21 mouse cellular contexts compared by ENCODE assay signal in genomic region chr19:41935921-41936320, GRCm38 (mm10).
"Had no signal": no experiment of that assay in that cellular context is flagged by ENCODE, and none has a peak within 500 bp of the region (broad histone marks: within the 10 kb centered on the region; RNA-seq: fewer than 3 reads in every experiment).

No protein-coding gene starts in this region.

- DNase-seq: gastrocnemius, postnatal 14 days; gastrocnemius, postnatal 36 days; heart, adult 11 months; heart, adult 2 months; heart, postnatal 14 days; heart, postnatal 36 days; kidney, adult 11 months; kidney, adult 2 months; kidney, adult 9 months; kidney, postnatal 14 days; kidney, postnatal 4 days; liver; liver, embryonic 13.5 days had no signal

- ATAC-seq: hindbrain, postnatal 0 days; intestine, embryonic 16.5 days had no signal

- H3K27me3 ChIP-seq: heart, embryonic 13.5 days; heart, embryonic 15.5 days; hindbrain, embryonic 13.5 days; hindbrain, embryonic 15.5 days; kidney, embryonic 15.5 days; limb, embryonic 12.5 days; liver, embryonic 13.5 days had no signal
